Mouse (Mus musculus) urinary bladder, postnatal 14 days (tissue): Measurements from ENCODE around the gene Tbxas1.

Experiments used
- DNase-seq: peaks from one replicate; pipeline ENCODE4 v3.0.0; 2021; ENCODE audit warnings: low spot score

Tbxas1 gene

GRCm38 (mm10) chr6:38997838-38998237 is 122.6 kb downstream of the Tbxas1 start:
- no peak for DNase-seq

DNA sequence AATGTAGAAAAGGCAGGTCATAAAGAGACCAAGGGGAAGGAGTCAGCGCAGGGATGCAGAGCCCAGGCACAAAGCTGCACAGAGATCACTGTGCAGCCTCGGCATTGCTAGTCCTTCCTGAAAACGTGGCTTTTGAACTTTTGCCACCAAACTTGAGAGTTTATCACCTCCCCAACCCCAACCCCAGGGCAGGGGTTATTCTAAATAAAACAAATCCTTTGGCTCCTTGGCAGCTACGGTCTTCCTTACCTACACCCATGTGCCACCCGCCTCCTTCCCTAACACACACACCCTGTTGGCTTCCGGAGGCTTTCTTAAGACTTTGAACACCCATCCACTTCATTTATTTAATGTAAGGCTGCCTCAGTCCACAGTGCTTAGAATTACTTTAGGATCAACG is 127.9 kb downstream of the Tbxas1 start:
- DNase-seq, result no peak

DNA sequence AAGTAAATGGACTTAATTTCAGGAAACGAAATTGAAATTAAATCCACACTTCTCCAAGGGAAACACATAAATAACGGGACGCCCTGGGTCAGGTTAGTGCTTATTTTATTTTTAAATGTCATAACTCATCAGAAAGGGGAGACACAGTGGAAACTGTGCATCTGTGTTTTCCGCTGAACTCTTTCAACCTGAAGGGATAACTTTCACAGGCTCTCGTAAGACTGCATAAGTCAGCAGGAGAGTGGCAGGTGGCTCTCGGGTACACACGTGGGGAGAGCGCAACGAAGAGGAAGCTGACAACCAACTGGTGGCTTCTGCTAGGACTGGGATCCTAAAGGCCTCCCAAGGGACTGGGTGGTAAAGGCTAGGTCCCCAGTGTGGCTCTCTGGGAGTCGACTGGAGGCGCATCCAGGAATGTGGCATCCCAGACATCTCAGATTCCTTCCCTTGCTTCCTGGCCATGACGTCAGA is 128.8 kb downstream of the Tbxas1 start:
- DNase-seq, result no peak

GRCm38 (mm10) chr6:39005267-39005944 is 130.2 kb downstream of the Tbxas1 start:
- no peak for DNase-seq

DNA sequence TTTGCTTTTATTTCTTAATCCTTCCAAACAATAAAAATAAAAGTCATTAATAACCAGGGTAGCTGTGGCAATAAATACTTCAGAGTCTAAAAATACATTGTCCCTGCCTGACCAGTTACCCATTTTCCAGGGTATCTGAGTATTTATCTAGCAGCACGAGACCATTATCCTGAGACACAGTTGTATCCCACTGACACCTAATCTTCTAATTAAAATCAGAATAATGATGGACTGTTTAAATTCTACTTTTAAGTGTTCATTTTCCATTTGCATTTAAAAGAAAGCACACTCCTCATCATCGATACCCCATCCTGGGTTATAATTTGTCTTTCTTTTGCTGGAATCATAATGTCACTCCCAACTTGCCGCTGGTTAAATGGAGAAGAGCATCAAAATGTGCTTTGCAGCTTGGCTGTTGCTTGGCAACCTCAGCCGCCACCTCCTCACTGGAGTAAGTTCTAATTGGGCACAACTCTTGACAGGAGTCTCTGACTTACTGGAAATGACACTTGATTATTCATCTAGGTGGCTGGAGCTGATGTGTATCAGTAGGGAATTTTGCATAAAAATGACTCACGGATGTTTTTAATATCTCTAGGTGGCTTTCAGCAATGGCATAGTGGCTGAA is 130.9 kb downstream of the Tbxas1 start:
- DNase-seq, result no peak

DNA sequence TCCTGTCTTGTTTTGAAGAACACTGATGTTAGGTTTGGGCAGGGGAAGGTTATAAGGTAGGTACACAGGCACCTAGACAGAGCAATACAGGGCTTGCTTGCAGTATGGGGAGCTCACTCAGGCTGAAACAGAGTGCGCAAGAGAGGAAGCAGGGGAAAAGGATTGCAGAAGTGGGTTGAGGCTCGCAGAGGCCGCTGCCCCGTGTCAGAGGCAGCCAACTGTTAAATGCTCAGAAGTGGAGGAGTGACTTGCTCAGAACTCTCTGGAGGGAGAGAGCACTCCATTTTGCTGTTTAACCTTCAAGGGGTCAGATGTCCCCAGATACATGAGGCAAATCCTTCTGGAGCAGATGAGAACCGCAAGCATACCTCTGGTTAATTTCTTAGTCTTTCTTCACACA is 132.0 kb downstream of the Tbxas1 start:
- DNase-seq, result no peak

GRCm38 (mm10) chr6:39008116-39008515 is 132.9 kb downstream of the Tbxas1 start:
- no peak for DNase-seq

GRCm38 (mm10) chr6:39013034-39013832 is 138.0 kb downstream of the Tbxas1 start:
- DNase-seq, result peak; percentile 7

DNA sequence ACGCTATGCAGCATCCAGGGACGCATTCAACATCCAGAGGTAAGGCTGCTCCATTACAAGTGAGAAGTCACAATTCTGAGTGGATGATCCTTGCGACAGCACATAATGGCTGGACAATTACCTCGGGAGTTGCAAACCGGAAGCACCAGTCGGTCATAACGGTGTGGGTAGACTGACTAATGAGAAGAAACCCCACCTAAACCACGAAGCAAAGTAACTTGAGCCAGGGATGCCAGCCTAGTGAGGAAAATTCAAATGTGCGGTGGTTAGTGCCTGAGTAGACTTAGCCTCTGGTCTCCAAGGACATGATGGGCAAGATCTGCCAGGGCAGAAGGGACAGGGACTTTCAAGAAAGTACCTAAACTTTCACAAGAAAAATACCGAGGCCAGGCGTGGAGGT is 142.7 kb downstream of the Tbxas1 start:
- no peak for DNase-seq

DNA sequence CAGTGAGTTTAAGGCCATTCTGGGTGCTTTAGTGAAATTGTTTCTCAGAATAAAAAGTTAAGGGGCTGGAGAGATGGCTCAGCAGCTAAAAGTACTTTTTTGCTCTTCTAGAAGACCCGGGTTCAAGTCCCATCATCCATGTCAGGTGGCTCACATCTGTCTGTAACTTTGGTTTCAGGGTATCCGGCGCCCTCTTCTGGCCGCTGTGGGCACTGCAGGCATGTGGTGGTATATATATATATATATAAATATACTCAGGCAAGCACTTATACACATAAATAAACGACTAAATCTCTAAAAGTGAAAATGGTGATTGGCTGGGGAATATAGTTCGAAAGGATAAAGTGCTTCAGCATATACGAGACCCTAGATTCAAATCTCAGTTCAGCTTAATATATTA is 143.6 kb downstream of the Tbxas1 start:
- no peak for DNase-seq

DNA sequence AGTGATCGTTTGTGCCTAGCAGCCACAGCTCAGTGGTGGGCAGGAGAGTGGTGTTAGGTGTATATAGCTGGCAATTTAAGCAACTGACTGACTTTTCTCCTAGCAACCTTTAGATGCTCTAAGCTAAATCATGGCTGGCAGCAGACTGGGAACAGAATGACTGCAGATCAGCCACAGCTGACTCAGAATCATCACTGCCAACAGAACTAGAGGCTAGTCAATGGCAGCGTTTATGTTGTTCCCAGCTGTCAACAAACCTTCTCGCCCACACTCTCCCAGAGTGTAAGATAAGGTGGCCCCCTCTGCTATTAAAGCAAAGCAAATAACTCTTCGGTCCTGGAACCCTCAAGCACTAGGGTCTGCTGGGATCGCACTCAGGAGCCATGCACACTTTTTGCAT is 144.0 kb downstream of the Tbxas1 start:
- no peak for DNase-seq

GRCm38 (mm10) chr6:39021909-39022308 is 146.7 kb downstream of the Tbxas1 start:
- no peak for DNase-seq

GRCm38 (mm10) chr6:39022461-39023181 is 147.4 kb downstream of the Tbxas1 start:
- no peak for DNase-seq

DNA sequence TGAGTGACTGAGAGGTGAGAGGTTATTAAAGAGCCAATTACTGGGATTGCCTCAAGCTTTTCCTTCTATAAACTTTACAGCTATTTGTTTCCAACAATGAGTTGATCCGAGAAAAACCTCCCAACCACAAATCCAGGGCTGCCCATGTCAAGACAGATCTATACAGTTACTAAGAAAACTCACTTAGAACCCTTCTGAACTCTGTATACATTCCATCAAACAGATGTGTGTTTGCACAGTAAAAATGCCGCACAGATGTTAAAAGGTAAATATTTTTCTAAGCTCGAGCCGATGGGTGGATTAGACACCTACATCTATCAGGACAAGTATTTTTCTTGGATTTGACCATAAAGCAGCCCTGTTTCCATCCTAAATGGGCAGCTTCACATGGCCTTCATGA is 149.4 kb downstream of the Tbxas1 start:
- no peak for DNase-seq

DNA sequence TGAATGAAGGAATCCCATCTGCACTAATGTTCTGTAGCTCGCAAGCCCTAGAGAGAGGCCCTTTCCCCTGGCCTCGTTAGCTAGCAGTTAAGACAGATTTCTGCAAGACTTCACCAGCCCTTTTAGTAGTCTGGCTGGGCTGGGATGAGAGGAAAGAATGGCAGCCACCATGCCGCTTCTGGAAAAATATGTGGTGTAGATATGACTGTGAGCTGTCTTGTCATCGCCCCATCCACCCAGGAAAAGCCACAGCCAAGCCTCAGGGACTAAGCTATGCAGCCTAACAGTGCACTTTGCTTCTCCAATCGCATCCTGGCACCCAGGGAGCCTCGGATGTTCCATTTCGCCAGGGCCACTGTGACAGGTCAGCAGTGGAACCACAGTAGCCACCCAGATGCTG is 149.8 kb downstream of the Tbxas1 start:
- no peak for DNase-seq

- no peak for DNase-seq
Measured at GRCm38 (mm10) chr6:39030714-39031113, 155.5 kb downstream of the Tbxas1 start.

- no peak for DNase-seq
Measured at GRCm38 (mm10) chr6:39033676-39034075, 158.5 kb downstream of the Tbxas1 start.

GRCm38 (mm10) chr6:39035039-39035438 is 159.8 kb downstream of the Tbxas1 start:
- DNase-seq, result no peak

GRCm38 (mm10) chr6:39036204-39036603 is 161.0 kb downstream of the Tbxas1 start:
- no peak for DNase-seq

DNA sequence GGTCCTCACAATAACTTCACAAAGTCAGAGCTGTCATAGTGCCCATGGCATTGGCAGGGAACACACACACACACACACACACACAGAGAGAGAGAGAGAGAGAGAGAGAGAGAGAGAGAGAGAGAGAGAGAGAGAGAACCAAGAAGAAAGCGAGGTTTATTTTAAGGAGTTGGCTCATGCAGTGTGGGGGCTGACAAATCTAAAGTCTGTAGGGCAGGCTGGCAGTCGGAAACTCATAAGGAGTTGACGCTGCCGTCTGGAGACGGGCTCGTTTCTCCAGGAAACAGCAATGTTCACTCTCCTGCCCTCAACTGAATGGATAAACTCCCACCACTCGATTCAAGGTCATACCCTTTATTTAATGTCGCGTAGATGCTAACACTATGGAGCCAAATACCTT is 165.2 kb downstream of the Tbxas1 start:
- no peak for DNase-seq

DNA sequence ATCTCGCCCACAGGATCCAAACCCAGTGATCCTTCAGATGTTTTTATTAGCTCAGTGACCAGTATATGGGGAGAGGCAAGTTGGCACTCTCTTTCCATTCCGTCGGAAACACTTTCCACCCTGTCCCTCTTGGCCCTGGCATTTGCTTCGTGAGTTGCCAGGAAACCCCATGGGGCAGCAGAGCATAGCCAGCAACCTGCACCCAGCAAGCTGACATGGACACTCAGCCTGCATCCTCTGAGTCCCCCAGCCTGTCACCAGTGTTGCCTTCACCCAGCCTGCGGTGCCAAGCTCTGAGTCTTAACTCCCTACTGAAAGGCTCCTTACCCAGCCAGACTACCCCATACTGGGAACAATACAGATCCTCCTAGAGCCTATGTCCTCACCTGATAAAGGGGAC is 173.9 kb downstream of the Tbxas1 start:
- no peak for DNase-seq

GRCm38 (mm10) chr6:39050836-39051235 is 175.6 kb downstream of the Tbxas1 start:
- no peak for DNase-seq
